Mouse (Mus musculus) megakaryocyte, adult 5-6 weeks (primary cell): Measurements from ENCODE around the gene Ndufv2. TPM values are rescaled to one million over a fixed set of nuclear protein-coding genes. Genes with fewer than 3 reads are reported as not detected.

ENCODE experiments used
- total RNA-seq, 2 experiments: library from RNA; stranded (forward) in 1 of 2; stranded (reverse) in 1 of 2; fragments of 153-499, 151-499 nt in 1 of 2; fragments of 221-1000, 200-1000 nt in 1 of 2; gene quantifications; 2 replicates each; pipeline versions ENCODE4 v1.2.3 to v1.2.4; 2015 to 2017

Gene Ndufv2
- total RNA-seq, 2 experiments from 2014 or later: 170 to 197 TPM

Other genes starting within 250 kb of the Ndufv2 start
- 32.3 and 34.9 TPM in 2 replicates for gene Ralbp1, start 215.8 kb downstream of the Ndufv2 start, total RNA-seq (2015)
- 102 and 104 TPM in 2 replicates for gene Ralbp1, start 215.8 kb downstream of the Ndufv2 start, total RNA-seq (2017)
- gene Twsg1, start 150.3 kb downstream of the Ndufv2 start, total RNA-seq (2015): 6.5 and 7.3 TPM in 2 replicates
- gene Twsg1, start 150.3 kb downstream of the Ndufv2 start, total RNA-seq (2017): 4.1 and 5.2 TPM in 2 replicates
- gene Ankrd12, start 24.5 kb downstream of the Ndufv2 start, total RNA-seq (2015): 27.6 and 37.3 TPM in 2 replicates
- gene Ankrd12, start 24.5 kb downstream of the Ndufv2 start, total RNA-seq (2017): 38.4 and 56.5 TPM in 2 replicates
- 14.5 and 19.1 TPM in 2 replicates for gene Washc1, start 10.0 kb upstream of the Ndufv2 start, total RNA-seq (2015)
- gene Washc1, start 10.0 kb upstream of the Ndufv2 start, total RNA-seq (2017): 29.7 and 30.9 TPM in 2 replicates
- 5.2 and 6.7 TPM in 2 replicates for gene Ddx11, start 22.0 kb upstream of the Ndufv2 start, total RNA-seq (2015)
- gene Ddx11, start 22.0 kb upstream of the Ndufv2 start, total RNA-seq (2017): 9.8 and 11.1 TPM in 2 replicates